Mouse (Mus musculus) retina, postnatal 1 day (tissue): ENCODE results near the gene Izumo4.

Experiments
- DNase-seq: peaks from one replicate; pipeline ENCODE4 v3.0.0-alpha.2; 2012

Gene Izumo4

DNA sequence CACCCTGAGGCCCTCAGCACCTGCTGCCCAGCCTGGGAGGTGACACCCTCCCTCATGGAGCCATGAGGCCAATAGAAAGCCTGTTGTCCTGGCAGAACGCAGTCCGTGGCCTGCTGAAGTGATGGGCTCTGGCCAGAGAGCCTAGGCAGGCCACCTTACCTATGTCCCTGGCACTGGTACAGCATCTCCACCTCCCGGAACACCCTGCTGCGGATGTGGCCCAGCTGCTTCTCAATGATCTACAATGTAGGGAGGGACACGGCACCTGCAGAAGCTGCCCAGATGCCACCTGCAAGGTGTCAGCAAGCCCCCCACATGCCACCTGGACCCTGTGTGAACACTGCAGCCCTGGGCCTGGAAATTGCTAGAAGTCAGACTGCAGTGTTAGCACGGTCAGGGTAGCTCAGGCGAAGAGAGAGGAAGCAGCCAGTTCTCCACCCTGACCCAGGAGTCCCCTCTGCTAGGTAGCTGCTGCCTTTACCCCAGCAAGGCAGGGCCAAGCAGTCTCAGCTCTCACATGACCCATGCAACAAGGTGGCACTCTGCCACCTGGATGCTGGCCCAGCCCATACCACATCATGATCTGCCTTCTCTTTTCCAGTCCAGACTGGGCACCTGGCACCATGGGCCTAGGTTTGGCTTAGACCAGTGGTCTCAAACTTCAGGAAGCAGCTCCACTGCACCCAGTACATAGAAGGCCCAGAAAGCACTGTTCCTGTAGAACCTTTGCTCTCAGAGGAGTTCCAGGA lies 32.1 kb upstream of the Izumo4 start:
- no peak for DNase-seq

DNA sequence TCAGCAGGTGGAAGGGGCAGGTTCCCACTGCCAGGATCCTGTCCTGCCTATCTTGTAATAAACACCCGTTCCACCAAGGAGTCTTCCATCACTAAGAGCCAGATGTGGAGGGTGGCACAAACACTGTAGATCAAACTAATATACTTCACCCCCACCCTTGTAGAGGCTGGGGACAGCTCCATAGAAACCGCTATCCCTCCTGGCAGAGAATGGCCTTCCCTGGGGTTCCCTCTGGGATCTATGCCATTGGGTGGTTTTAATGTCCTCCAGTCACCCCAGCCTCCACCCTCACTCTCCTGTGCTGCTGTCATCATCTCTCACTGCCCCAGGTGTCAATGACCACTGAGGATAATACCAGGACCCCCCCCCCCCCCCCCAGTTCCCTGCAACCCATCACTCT lies 31.5 kb upstream of the Izumo4 start:
- no peak for DNase-seq

DNA sequence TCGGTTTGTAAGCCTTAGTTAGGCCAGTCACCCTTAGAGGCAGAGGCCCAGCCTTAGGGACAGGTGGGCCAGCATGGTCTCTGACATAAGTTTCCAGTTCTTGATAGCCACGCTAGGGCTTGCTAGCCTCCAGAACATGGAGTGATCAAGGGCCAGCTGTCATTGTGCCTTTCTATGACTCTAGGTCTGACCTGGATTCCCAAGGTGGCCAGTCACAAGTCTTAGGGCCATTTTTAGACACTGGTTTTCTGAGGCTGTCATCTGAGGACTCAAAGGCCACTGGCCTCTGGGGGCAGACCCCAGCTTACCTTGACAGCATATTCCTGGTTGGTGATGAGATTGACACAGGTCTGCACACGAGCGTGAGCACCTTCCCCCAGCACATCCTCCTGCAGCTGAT lies 30.7 kb upstream of the Izumo4 start:
- DNase-seq: no peak

- DNase-seq: no peak
Observed at GRCm38 (mm10) chr10:80671936-80672690, 29.9 kb upstream of the Izumo4 start.

DNA sequence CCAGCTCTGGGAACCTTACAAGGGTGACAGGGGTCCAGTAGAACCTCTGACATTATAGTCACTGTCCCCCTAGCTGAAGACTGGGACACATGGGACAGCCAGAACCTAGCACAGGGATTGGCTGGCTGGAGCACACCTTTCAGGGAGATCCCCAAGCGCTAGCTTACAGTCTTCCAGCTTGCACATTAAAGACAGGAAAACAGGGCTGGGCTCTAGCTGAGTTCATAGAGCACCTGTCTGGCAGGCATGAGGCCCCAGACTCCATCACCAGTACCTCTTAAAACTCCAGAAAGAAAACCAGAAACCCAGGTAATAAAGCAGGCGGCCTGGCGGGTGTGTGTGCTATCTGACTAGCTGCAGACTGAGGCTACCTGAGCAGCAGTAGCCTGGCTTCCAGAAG lies 28.3 kb upstream of the Izumo4 start:
- no peak for DNase-seq

DNA sequence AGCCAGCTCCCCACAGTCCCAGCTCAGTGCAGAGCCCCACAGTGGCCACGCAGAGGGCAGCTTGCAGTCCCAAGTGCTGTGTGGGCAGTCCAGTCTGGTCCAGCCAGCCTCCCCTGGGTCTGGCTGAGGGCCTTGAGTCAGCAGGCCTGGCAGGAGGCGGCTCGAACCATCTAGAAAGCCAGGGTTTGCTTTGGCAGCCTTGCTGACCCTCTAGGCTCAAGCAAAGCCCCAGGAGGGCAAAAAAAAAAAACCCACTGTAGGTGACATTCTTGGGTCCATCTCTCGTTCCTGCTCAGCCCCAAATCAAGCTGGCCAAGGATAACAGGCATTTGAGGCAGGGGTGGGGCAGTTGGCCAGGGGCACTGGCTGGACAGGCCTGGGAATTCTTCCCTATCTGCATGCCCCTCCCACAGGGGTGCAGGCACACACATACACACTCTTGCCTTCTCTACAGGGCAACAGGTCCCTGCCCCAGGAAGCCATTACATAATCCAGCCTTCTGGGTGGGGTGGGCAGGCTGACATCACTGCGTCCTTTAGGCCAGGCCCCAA lies 27.7 kb upstream of the Izumo4 start:
- DNase-seq: no peak

GRCm38 (mm10) chr10:80674851-80675404 lies 27.1 kb upstream of the Izumo4 start:
- DNase-seq: no peak

GRCm38 (mm10) chr10:80675405-80676197 lies 26.4 kb upstream of the Izumo4 start:
- DNase-seq: peak; percentile 49

DNA sequence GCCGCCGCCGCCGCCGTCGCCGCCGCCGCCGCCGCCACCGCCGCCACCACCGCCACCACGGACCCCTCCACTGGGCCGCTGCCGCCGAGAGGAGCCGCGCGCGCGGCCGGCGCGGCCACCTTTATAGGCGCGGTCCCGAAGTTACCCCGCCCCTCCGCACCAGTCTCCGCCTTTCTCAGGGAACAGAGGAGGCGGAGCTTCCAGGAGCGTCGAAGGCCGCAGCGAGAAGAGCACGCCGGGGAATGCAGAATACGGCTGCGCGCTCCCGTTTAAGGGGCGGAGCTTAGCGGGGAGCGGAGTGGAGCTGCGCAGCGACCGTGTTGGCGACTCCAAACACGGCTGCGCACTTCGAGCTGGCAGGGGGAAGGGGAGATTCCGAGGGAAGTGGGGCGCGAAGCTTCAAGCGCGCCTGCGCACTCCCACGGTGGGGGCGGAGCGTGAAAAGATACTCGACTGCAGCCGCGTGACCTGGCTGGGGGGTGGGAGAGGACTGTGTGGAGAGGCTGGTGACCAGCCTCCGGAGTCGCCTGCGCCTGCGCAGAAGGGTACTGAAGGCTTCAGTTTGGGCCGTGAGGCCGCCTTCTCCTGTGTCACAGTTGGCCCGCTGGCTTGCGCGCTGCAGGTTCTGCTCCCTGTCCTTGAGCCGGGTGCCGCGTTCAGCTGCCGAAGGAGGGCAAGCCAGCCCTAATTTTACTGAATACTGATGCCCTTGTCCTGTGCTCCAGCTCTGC lies 25.6 kb upstream of the Izumo4 start:
- DNase-seq: peak; percentile 100

DNA sequence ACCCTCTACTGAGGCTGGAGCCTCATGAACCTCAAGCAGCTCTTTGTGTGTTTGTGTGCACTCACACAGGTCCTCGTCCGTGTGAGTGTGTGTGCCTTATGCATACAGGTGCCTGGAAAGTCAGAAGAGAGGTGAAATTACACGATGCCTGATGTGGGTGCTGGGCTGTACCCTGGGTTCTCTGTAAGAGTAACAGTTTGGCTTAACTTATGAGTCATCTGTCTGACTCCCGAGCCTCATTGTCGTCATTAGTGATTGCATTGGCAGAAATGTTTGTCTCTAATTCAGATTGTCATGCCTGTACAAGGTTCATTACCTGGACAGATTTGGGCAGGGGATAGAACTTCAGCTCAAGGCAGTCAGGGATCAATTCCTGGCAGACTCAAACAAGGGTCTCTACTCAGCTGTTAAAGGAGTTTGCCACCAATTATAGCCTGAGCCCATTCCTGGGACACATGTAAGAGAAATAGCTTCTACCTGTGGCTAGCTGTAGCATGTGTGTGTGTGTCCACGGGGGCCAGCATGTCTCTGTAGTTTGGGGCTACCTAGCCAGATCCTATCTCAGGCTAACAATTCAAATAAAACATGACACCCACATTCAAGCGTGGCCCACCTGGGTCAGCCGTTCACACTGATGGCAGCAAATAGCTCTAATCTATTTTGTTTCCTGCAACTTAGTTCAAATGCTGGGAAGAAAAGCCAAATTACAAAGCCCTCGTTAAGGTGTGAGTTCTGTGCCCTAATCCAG lies 24.7 kb upstream of the Izumo4 start:
- no peak for DNase-seq

DNA sequence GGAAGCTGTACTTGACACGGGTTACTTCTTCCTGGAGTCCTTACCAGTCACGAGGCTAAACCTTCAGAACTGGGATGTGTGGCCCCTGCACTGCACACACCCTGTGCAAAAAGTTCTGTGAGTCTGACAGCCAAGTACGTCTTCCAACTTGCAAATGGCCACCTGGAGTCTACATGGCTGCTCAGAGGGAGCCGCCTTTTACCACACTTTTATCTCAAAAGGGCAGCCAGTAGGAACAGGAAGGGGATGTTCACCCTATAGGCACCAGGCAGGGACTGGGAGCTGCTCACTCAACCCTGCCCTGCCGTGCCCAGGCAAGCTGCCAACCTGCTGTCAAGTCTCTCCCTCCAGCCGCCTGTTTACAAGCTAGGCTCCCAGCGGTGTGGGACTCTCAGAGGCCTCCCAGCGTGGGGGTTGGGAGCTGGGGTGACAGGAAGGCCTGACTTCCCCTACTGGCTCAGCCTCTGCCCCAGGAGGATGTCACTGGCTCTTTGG lies 24.0 kb upstream of the Izumo4 start, which contains the start of gene Mknk2:
TSS of gene Mknk2 (minus strand) at position 171 of the 495 bp plus-strand sequence.
- DNase-seq: peak; percentile 94

GRCm38 (mm10) chr10:80678601-80679377 lies 23.2 kb upstream of the Izumo4 start:
- peak; percentile 47 for DNase-seq

DNA sequence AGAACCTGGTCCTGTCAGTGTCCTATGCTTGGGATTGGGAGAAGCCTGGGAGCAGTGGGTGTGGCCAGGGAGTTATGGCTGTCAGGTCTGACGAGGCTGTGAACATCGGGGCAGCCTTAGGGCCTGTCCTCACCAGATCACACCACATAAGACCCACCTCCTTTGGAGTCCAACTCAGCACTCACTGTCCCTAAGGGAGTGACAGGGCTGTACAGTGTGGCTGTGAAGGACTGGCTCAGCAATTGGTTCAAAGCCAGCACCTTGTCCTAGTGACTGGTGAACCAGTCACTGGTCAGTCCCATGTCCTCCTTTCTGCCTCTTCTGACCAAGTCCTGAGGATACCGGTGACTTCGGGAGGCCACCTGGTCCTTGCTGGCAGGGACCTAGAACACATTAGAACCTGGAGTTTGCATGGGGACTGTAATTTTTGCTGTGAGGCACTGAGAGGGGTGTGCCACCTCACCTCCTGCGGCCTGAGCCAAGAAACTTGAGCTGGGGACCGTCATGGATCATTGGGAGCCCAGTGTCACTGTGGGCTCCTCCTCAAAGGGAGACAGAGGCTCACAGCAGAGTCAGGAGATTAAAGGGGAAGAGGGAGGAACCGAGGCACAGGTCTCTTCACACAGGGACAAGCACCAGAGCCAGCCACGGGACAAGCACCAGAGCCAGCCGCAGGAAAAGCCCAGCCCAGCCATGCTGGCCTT lies 22.3 kb upstream of the Izumo4 start:
- peak; percentile 43 for DNase-seq

- no peak for DNase-seq
Observed at GRCm38 (mm10) chr10:80680260-80680696, 21.7 kb upstream of the Izumo4 start.

GRCm38 (mm10) chr10:80682003-80682402 lies 20.0 kb upstream of the Izumo4 start:
- no peak for DNase-seq

GRCm38 (mm10) chr10:80683647-80684046 lies 18.3 kb upstream of the Izumo4 start:
- no peak for DNase-seq

DNA sequence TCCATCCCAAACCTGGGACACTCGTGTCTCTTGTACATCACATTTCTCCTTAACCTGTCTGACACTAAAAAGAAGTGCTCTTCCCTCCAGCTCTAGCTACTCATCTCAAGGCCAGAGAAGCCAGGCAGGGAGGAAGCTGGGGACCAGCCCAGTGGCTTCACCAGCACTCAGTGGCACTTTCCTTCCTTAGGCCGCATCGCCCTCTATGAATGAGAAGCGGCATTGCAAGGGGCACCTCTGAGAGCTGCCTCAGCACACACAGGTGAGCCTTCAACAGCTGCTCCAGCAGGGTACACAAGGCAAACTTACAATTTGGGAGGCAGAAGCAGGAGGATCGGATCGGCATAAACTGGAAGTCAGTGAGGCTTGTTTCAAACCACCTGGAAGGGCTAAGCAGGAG lies 17.8 kb upstream of the Izumo4 start:
- peak; percentile 70 for DNase-seq

- DNase-seq: no peak
Observed at GRCm38 (mm10) chr10:80684984-80685383, 17.0 kb upstream of the Izumo4 start.

DNA sequence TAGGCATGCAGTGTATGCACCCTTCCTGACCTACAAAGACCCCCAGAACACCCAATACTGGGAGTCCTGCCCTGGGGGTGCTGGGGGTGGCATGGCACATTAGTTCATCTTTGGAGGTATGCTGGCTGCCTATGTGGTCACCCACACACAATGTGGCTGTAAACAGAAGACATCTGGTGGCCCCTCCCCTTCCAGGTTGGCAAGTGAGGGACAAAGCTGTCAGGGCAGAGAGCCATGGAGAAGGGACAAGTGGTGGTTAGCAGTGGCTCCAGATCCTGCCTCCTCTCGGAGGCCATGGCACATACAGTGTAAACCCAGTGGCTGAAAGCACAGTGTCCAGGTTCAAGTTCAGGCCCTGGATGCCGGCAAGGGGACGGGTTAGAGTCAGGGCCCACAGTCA lies 15.4 kb upstream of the Izumo4 start:
- DNase-seq: no peak

DNA sequence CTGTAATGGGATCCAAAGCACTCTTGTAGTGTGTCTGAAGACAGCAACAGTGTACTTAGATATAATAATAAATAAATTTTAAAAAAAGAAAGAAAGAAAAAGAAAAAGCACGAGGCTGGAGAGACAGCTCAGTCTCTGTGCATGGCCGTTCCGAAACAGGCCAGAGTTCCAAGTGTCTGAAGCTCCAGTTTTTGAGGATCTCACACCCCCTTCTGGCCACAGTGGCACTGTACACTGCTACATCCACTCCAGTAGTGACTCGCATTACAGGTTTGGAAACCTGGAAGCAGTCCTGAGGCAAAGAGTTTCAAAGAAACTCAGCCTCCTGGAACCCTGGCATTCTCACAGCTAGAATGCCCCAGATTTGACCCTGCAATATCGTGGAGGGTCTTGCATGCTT lies 14.1 kb upstream of the Izumo4 start:
- peak; percentile 82 for DNase-seq
